Mouse (Mus musculus): Measurements from ENCODE around the gene Faf1.
"Not testable (repeated sequence)": the region's sequence is repeated elsewhere in the genome, so short reads cannot be mapped to it uniquely, and the experiment has no call there.

- TF ChIP-seq CTCF, EP300 (IDR thresholded peaks at IDR 0.05): not testable (repeated sequence)
These were observed 24.3 kb downstream of the Faf1 start for GRCm38 (mm10) chr4:109700727-109701126.

Data from lung, postnatal 0 days (tissue).